Mouse (Mus musculus): ENCODE measurements around the gene 4930519P11Rik. TPM values are rescaled to one million over a fixed set of nuclear protein-coding genes. Genes with fewer than 3 reads are reported as not detected.
A peak's percentile ranks its signal among the peaks of the same experiment; 100 is the strongest.

The 4930519P11Rik gene
- total RNA-seq, 2 experiments from 2014 or later: not detected

- no peak for DNase-seq
These were observed 19.1 kb upstream of the 4930519P11Rik start for GRCm38 (mm10) chr2:154632203-154632780.

- no peak for DNase-seq
These were observed 17.3 kb upstream of the 4930519P11Rik start for GRCm38 (mm10) chr2:154630531-154630930.

- no peak for DNase-seq
These were observed 10.9 kb upstream of the 4930519P11Rik start for GRCm38 (mm10) chr2:154624137-154624536.

- DNase-seq: no peak
These were observed 8.4 kb upstream of the 4930519P11Rik start for GRCm38 (mm10) chr2:154621684-154622083.

- DNase-seq: no peak
These were observed 3.8 kb upstream of the 4930519P11Rik start for GRCm38 (mm10) chr2:154617061-154617460.

- DNase-seq: no peak
These were observed 2.4 kb upstream of the 4930519P11Rik start for GRCm38 (mm10) chr2:154615674-154616073.

- no peak for DNase-seq
These were observed 1.8 kb upstream of the 4930519P11Rik start for GRCm38 (mm10) chr2:154614841-154615576.

- DNase-seq: no peak
These were observed 4.0 kb downstream of the 4930519P11Rik start for GRCm38 (mm10) chr2:154609050-154609767.

- no peak for DNase-seq
These were observed 6.3 kb downstream of the 4930519P11Rik start for GRCm38 (mm10) chr2:154606965-154607364.

- DNase-seq: no peak
These were observed 9.1 kb downstream of the 4930519P11Rik start for GRCm38 (mm10) chr2:154604156-154604555.

GRCm38 (mm10) chr2:154603638-154604153, 9.5 kb downstream of the 4930519P11Rik start, which contains the start of gene Pxmp4:
TSS of gene Pxmp4 (minus strand) at chr2:154603708.
- DNase-seq: peak; percentile 99

GRCm38 (mm10) chr2:154603007-154603637, 10.1 kb downstream of the 4930519P11Rik start:
- no peak for DNase-seq

GRCm38 (mm10) chr2:154601324-154601723, 11.9 kb downstream of the 4930519P11Rik start:
- DNase-seq: no peak

- no peak for DNase-seq
These were observed 12.7 kb downstream of the 4930519P11Rik start for GRCm38 (mm10) chr2:154600586-154600985.

GRCm38 (mm10) chr2:154597399-154597798, 15.8 kb downstream of the 4930519P11Rik start:
- DNase-seq: no peak

- DNase-seq: peak; percentile 67
These were observed 17.5 kb downstream of the 4930519P11Rik start for GRCm38 (mm10) chr2:154595775-154596174.

GRCm38 (mm10) chr2:154593025-154593424, 20.2 kb downstream of the 4930519P11Rik start:
- DNase-seq: no peak

GRCm38 (mm10) chr2:154591239-154591638, 22.0 kb downstream of the 4930519P11Rik start:
- DNase-seq: no peak

- DNase-seq: no peak
These were observed 24.2 kb downstream of the 4930519P11Rik start for GRCm38 (mm10) chr2:154589051-154589450.

GRCm38 (mm10) chr2:154586405-154586804, 26.8 kb downstream of the 4930519P11Rik start:
- peak; percentile 62 for DNase-seq

GRCm38 (mm10) chr2:154584931-154585601, 28.2 kb downstream of the 4930519P11Rik start:
- DNase-seq: no peak

Data from adrenal gland, postnatal 10 days (tissue).